Mouse (Mus musculus) lung, postnatal 0 days (tissue): ENCODE results near the gene Nr2e3. TPM values are rescaled to one million over a fixed set of nuclear protein-coding genes. Genes with fewer than 3 reads are reported as not detected.
"Not testable (repeated sequence)": the region's sequence is repeated elsewhere in the genome, so short reads cannot be mapped to it uniquely, and the experiment has no call there.

Source experiments
- ATAC-seq: fragments of 200-750 bp; cut with Nextera tagmentation; 2 replicates; pipeline ENCODE4 v1.8.0; 2017; ENCODE audit warnings: moderate library complexity
- DNase-seq: peaks from one replicate; pipeline ENCODE4 v3.0.0-alpha.2; 2016; ENCODE audit warnings: low spot score
- H3K27ac ChIP-seq: fragments of 300-500 bp; sonication (generic); 2 replicates; pipeline ENCODE4 v1.5.1; 2014; ENCODE audit warnings: antibody characterized with exemption, mild to moderate bottlenecking, low read length, mixed read lengths
- H3K27me3 ChIP-seq: fragments of 300-500 bp; sonication (generic); replicated peaks from 2 replicates; pipeline ENCODE4 v1.6.1; 2014; ENCODE audit warnings: low read length, mixed read lengths; ENCODE audit not compliant: insufficient read depth
- H3K36me3 ChIP-seq: fragments of 300-500 bp; sonication (generic); 2 replicates; pipeline ENCODE4 v1.6.1; 2014; ENCODE audit warnings: low read length, mixed read lengths; ENCODE audit not compliant: insufficient read depth
- H3K4me1 ChIP-seq: fragments of 300-500 bp; sonication (generic); 2 replicates; pipeline ENCODE4 v1.6.1; 2014; ENCODE audit warnings: antibody characterized with exemption, low read depth, low read length, mixed read lengths; ENCODE audit not compliant: insufficient read depth
- H3K4me2 ChIP-seq: fragments of 300-500 bp; sonication (generic); replicated peaks from 2 replicates; pipeline ENCODE4 v1.6.1; 2014; ENCODE audit warnings: low read depth, mild to moderate bottlenecking, low read length, moderate library complexity, mixed read lengths
- H3K4me3 ChIP-seq: fragments of 300-500 bp; sonication (generic); 2 replicates; pipeline ENCODE4 v1.5.1; 2014; ENCODE audit warnings: low read depth, low read length
- H3K9ac ChIP-seq: fragments of 300-500 bp; sonication (generic); replicated peaks from 2 replicates; pipeline ENCODE4 v1.6.1; 2014; ENCODE audit warnings: low read depth, mild to moderate bottlenecking
- H3K9me3 ChIP-seq: fragments of 300-500 bp; sonication (generic); 2 replicates; pipeline ENCODE4 v1.6.1; 2016; ENCODE audit warnings: low read length, mixed read lengths
- CTCF ChIP-seq: IDR thresholded peaks from 2 replicates; pipeline ENCODE4 v1.5.1; 2016; ENCODE audit warnings: antibody characterized with exemption, mild to moderate bottlenecking
- EP300 ChIP-seq: IDR thresholded peaks from 2 replicates; pipeline ENCODE4 v1.6.1; 2016; ENCODE audit warnings: antibody characterized with exemption, mild to moderate bottlenecking, control low read depth
- WGBS: fragments of 180-500 bp; shearing (Covaris S2); extraction: QIAGEN DNeasy Blood & Tissue Kit; methylation state at CpG from one replicate; pipeline ENCODE4 v1.1.7; 2014; 5-methylcytosine and 5-hydroxymethylcytosine counted together
- polyA plus RNA-seq: library from polyadenylated mRNA; unstranded; fragments of >200 nt; fragmentation: Nextera tagmentation; extraction: Ambion mirVana; gene quantifications from 2 replicates; pipeline ENCODE4 v1.2.1, GENCODE M21; 2015

The Nr2e3 gene
- polyA plus RNA-seq, 1 experiment from 2014 or later, result not detected

- Histone ChIP-seq H3K36me3 (no peaks in the 10 kb centered on the region), H3K4me1 (no peaks in the 10 kb centered on the region), H3K27ac (no peak overlapping the region), H3K27me3 (no peaks in the 10 kb centered on the region), H3K9me3 (no peaks in the 10 kb centered on the region), H3K9ac (no peak overlapping the region), H3K4me2 (no peak overlapping the region), H3K4me3 (no peak overlapping the region)
- ATAC-seq, result no peak
- TF ChIP-seq EP300 (no peak), CTCF (no peak)
- WGBS, result 12% methylated on average over 9 of the region's 9 CpGs
- no peak for DNase-seq
These were observed 18.5 kb downstream of the Nr2e3 start for GRCm38 (mm10) chr9:59941885-59942350.

GRCm38 (mm10) chr9:59940913-59941884 lies 19.3 kb downstream of the Nr2e3 start:
- TF ChIP-seq EP300 (no peak), CTCF (no peak)
- H3K9ac ChIP-seq, result no peak overlapping the region
- H3K4me1 ChIP-seq, result no peaks in the 10 kb centered on the region
- 49% methylated on average over 9 of the region's 12 CpGs for WGBS
- H3K4me3 ChIP-seq, result no peak overlapping the region
- no peaks in the 10 kb centered on the region for H3K27me3 ChIP-seq
- H3K9me3 ChIP-seq, result no peaks in the 10 kb centered on the region
- DNase-seq, result peak; percentile 21
- no peak overlapping the region for H3K27ac ChIP-seq
- no peaks in the 10 kb centered on the region for H3K36me3 ChIP-seq
- H3K4me2 ChIP-seq, result no peak overlapping the region
- ATAC-seq, result no peak

GRCm38 (mm10) chr9:59939691-59940090 lies 20.8 kb downstream of the Nr2e3 start:
- WGBS, result 38% methylated on average over 2 of the region's 2 CpGs
- no peak overlapping the region for H3K4me2 ChIP-seq
- H3K4me1 ChIP-seq, result no peaks in the 10 kb centered on the region
- no peak overlapping the region for H3K4me3 ChIP-seq
- no peaks in the 10 kb centered on the region for H3K27me3 ChIP-seq
- H3K36me3 ChIP-seq, result no peaks in the 10 kb centered on the region
- ATAC-seq (no peak), DNase-seq (no peak)
- H3K9ac ChIP-seq, result no peak overlapping the region
- H3K9me3 ChIP-seq, result no peaks in the 10 kb centered on the region
- no peak overlapping the region for H3K27ac ChIP-seq
- TF ChIP-seq EP300 (no peak), CTCF (no peak)

- Histone ChIP-seq H3K36me3 (no peaks in the 10 kb centered on the region), H3K4me3 (no peak overlapping the region), H3K4me2 (no peak overlapping the region), H3K4me1 (no peaks in the 10 kb centered on the region), H3K27ac (no peak overlapping the region), H3K9me3 (no peaks in the 10 kb centered on the region), H3K27me3 (no peaks in the 10 kb centered on the region), H3K9ac (no peak overlapping the region)
- no peak for ATAC-seq
- DNase-seq, result no peak
- no peak for TF ChIP-seq EP300
- no peak for TF ChIP-seq CTCF
- WGBS, result 86% methylated on average over 8 of the region's 8 CpGs
These were observed 21.9 kb downstream of the Nr2e3 start for GRCm38 (mm10) chr9:59938529-59938928.

- H3K4me2 ChIP-seq, DNase-seq, H3K9ac ChIP-seq, H3K27me3 ChIP-seq, H3K4me1 ChIP-seq, H3K9me3 ChIP-seq, H3K36me3 ChIP-seq, H3K4me3 ChIP-seq, ATAC-seq, H3K27ac ChIP-seq: not testable (repeated sequence)
- WGBS, result 79% methylated on average over 8 of the region's 8 CpGs
These were observed 24.6 kb downstream of the Nr2e3 start for GRCm38 (mm10) chr9:59935866-59936265.

GRCm38 (mm10) chr9:59930248-59930647 lies 30.2 kb downstream of the Nr2e3 start:
- DNase-seq, result no peak
- H3K4me3 ChIP-seq, result no peak overlapping the region
- no peaks in the 10 kb centered on the region; the same call in 1 of the 2 replicates for H3K36me3 ChIP-seq
- no peaks in the 10 kb centered on the region for H3K4me1 ChIP-seq
- no peaks in the 10 kb centered on the region for H3K27me3 ChIP-seq
- H3K4me2 ChIP-seq, result no peak overlapping the region
- ATAC-seq, result no peak
- WGBS, result 69% methylated on average over 3 of the region's 3 CpGs
- H3K9me3 ChIP-seq, result no peaks in the 10 kb centered on the region
- H3K27ac ChIP-seq, result no peak overlapping the region
- TF ChIP-seq CTCF (no peak), EP300 (no peak)
- H3K9ac ChIP-seq, result no peak overlapping the region
